In the genomic region with DNA sequence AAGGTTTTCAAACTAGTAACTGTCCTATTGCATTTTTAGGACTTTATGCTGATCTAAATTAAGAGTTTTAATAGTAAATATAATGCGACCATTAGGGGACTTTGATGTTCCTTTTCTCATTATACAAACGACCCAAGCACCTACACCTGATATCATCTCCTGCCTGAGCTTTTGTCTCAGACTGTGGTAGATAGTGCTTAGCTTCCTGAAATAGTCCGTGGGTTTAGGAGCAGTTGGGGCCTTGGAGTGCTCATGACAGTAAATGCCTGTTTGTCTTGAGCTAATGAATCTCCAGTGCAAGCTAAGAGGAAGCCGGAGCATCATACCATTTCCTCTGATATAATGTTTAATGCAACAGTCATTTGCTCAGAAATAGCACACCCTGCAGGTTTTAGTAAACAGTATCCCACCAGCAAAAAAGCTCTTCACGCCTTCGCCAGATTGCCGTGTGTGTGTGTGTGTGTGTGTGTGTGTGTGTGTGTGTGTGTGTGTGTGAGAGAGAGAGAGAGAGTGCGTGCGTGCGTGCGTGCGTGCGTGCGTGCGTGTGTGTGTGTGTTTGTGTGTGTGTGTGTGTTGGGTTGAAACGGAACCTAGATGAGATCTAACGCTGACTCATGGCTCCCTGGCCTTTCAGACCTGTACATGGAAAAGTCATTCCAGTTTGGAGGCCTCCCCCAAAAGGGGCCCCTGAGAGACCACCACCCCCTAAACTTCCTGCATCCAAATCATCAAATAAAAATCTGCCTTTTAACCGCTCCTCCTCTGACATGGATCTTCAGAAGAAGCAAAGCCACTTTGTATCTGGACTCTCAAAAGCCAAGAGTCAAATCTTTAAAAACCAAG, we compare ENCODE assay signal across 11 mouse cellular contexts. TPM values are rescaled to one million over a fixed set of nuclear protein-coding genes. Genes with fewer than 3 reads are reported as not detected.
DNase-seq lines count a peak whose midpoint lies in the region; ATAC-seq and TF ChIP-seq lines count a peak whose summit lies in the region.
"Had no signal": no experiment of that assay in that cellular context is flagged by ENCODE, and none has a peak within 500 bp of the region (broad histone marks: within the 10 kb centered on the region; RNA-seq: fewer than 3 reads in every experiment).

No protein-coding gene starts in this region.

- H3K9me3 ChIP-seq in hindbrain, postnatal 0 days (ENCODE audit: low read length), result no peaks in the 10 kb centered on the region
- H3K9me3 ChIP-seq in hindbrain, embryonic 10.5 days, result no peaks in the 10 kb centered on the region
- H3K9me3 ChIP-seq in stomach, postnatal 0 days (ENCODE audit: control insufficient read depth, low read length), result no peaks in the 10 kb centered on the region
- H3K9me3 ChIP-seq in forebrain, embryonic 16.5 days (ENCODE audit: control insufficient read depth, low read length), result no peaks in the 10 kb centered on the region
- H3K9me3 ChIP-seq: forebrain, embryonic 10.5 days; heart, embryonic 12.5 days had no signal

- H3K36me3 ChIP-seq in hindbrain, postnatal 0 days (ENCODE audit: insufficient read depth, low read length), result no peaks in the 10 kb centered on the region
- 0 out of 2 replicates have a peak, but pooled peaks cover 2% of the 10 kb centered on the region for H3K36me3 ChIP-seq in hindbrain, embryonic 10.5 days
- peaks cover 9% of the 10 kb centered on the region for H3K36me3 ChIP-seq in stomach, postnatal 0 days (ENCODE audit: control insufficient read depth, insufficient read depth, low read length)
- no peaks in the 10 kb centered on the region for H3K36me3 ChIP-seq in forebrain, embryonic 16.5 days (ENCODE audit: control insufficient read depth, insufficient read depth)
- H3K36me3 ChIP-seq: forebrain, embryonic 10.5 days had no signal

- H3K4me3 ChIP-seq in hindbrain, postnatal 0 days (ENCODE audit: low read length), result no peak overlapping the region
- H3K4me3 ChIP-seq in hindbrain, embryonic 10.5 days, result no peak overlapping the region
- no peak overlapping the region for H3K4me3 ChIP-seq in stomach, postnatal 0 days (ENCODE audit: low read depth, low read length)
- no peak overlapping the region for H3K4me3 ChIP-seq in forebrain, embryonic 16.5 days (replicated peaks; ENCODE audit: low read length)
- H3K4me3 ChIP-seq: forebrain, embryonic 10.5 days; heart, embryonic 12.5 days had no signal

- H3K9ac ChIP-seq in hindbrain, postnatal 0 days (replicated peaks; ENCODE audit: low read length), result no peak overlapping the region
- no peak overlapping the region for H3K9ac ChIP-seq in stomach, postnatal 0 days (ENCODE audit: low read length)
- H3K9ac ChIP-seq in forebrain, embryonic 16.5 days (replicated peaks; ENCODE audit: low read depth, low read length), result no peak overlapping the region
- H3K9ac ChIP-seq: heart, embryonic 12.5 days; lung, embryonic 14.5 days had no signal

- no peak overlapping the region for H3K4me2 ChIP-seq in hindbrain, postnatal 0 days (ENCODE audit: low read depth, low read length)
- H3K4me2 ChIP-seq in stomach, postnatal 0 days (replicated peaks; ENCODE audit: low read depth), result no peak overlapping the region
- H3K4me2 ChIP-seq in forebrain, embryonic 16.5 days (ENCODE audit: low read length), result no peak overlapping the region
- H3K4me2 ChIP-seq: heart, embryonic 12.5 days; lung, embryonic 14.5 days had no signal

- no peaks in the 10 kb centered on the region for H3K4me1 ChIP-seq in hindbrain, postnatal 0 days (ENCODE audit: insufficient read depth, low read length)
- 0 out of 2 replicates have a peak, but pooled peaks cover 4% of the 10 kb centered on the region for H3K4me1 ChIP-seq in hindbrain, embryonic 10.5 days (replicated peaks)
- no peaks in the 10 kb centered on the region for H3K4me1 ChIP-seq in stomach, postnatal 0 days (replicated peaks; ENCODE audit: control insufficient read depth, insufficient read depth)
- no peaks in the 10 kb centered on the region for H3K4me1 ChIP-seq in forebrain, embryonic 16.5 days (replicated peaks; ENCODE audit: control insufficient read depth, insufficient read depth, low read length)
- H3K4me1 ChIP-seq: heart, embryonic 12.5 days had no signal

- no peaks in the 10 kb centered on the region for H3K27me3 ChIP-seq in hindbrain, postnatal 0 days (ENCODE audit: insufficient read depth, low read length)
- H3K27me3 ChIP-seq in hindbrain, embryonic 10.5 days (ENCODE audit: insufficient read depth, poor library complexity, severe bottlenecking), result no peaks in the 10 kb centered on the region
- no peaks in the 10 kb centered on the region for H3K27me3 ChIP-seq in stomach, postnatal 0 days (ENCODE audit: control insufficient read depth, insufficient read depth, low read length)
- no peaks in the 10 kb centered on the region for H3K27me3 ChIP-seq in forebrain, embryonic 16.5 days (replicated peaks; ENCODE audit: control insufficient read depth, insufficient read depth, low read length)
- H3K27me3 ChIP-seq: heart, embryonic 12.5 days had no signal

- no peak overlapping the region for H3K27ac ChIP-seq in hindbrain, postnatal 0 days
- no peak overlapping the region for H3K27ac ChIP-seq in hindbrain, embryonic 10.5 days
- no peak overlapping the region for H3K27ac ChIP-seq in stomach, postnatal 0 days (replicated peaks)
- no peak overlapping the region for H3K27ac ChIP-seq in forebrain, embryonic 16.5 days (ENCODE audit: low read length)
- H3K27ac ChIP-seq: forebrain, embryonic 10.5 days had no signal

- WGBS in hindbrain, postnatal 0 days, result 85% methylated on average over 18 of the region's 18 CpGs
- 83% methylated on average over 18 of the region's 18 CpGs for WGBS in hindbrain, embryonic 10.5 days
- WGBS in stomach, postnatal 0 days, result 84% methylated on average over 18 of the region's 18 CpGs
- WGBS in forebrain, embryonic 16.5 days, result 85% methylated on average over 12 of the region's 18 CpGs

- ATAC-seq in hindbrain, postnatal 0 days, result no peak
- no peak for ATAC-seq in stomach, postnatal 0 days (ENCODE audit: low FRiP score, low TSS enrichment)
- no peak for ATAC-seq in forebrain, embryonic 16.5 days

- intact Hi-C loops in heart, postnatal 25 days (cut with DNase I), result no loop called here

- TF ChIP-seq CTCF in hindbrain, postnatal 0 days (IDR thresholded peaks at IDR 0.05; ENCODE audit: low read depth), result peak; percentile 37; the same call in 1 of the 2 replicates
- peak; percentile 28; the same call in 1 of the 2 replicates for TF ChIP-seq CTCF in stomach, postnatal 0 days (IDR thresholded peaks at IDR 0.05; ENCODE audit: low read depth)

- TF ChIP-seq EP300 in stomach, postnatal 0 days (optimal IDR thresholded peaks at IDR 0.05), result no peak

- DNase-seq in hindbrain, postnatal 0 days (ENCODE audit: low spot score), result peak; percentile 41
- DNase-seq in hindbrain, embryonic 10.5 days (ENCODE audit: low spot score), result no peak
- peak; percentile 6 for DNase-seq in thymus, postnatal 14 days
- DNase-seq in thymus, adult 18-20 months, result no peak
- DNase-seq in induced T-regulatory cell, adult 2 months (ENCODE audit: low read depth), result peak; percentile 45
- no peak for DNase-seq in stomach, postnatal 0 days (ENCODE audit: low spot score)
- no peak for DNase-seq in heart, postnatal 25 days (ENCODE audit: low spot score)
- DNase-seq: lung, embryonic 14.5 days had no signal

RNA-seq across cellular contexts. Expression of a gene that starts 38.8 kb away (rescaled TPM):
- 388 and 391 TPM in 2 replicates for total RNA-seq in hindbrain, postnatal 0 days (2014; rRNA removed)
- polyA plus RNA-seq in hindbrain, postnatal 0 days (2015; fragmentation: Nextera tagmentation; extraction: Ambion mirVana), result 638 and 648 TPM in 2 replicates
- 978 and 1,090 TPM in 2 replicates for polyA plus RNA-seq in hindbrain, embryonic 10.5 days (2016; fragmentation: Nextera tagmentation; extraction: Ambion mirVana)
- polyA plus RNA-seq in stomach, postnatal 0 days (2015; fragmentation: Nextera tagmentation; extraction: Ambion mirVana), result 1,183 and 1,198 TPM in 2 replicates
- 100 to 1,000 TPM; 442 to 500 TPM for total RNA-seq in heart, postnatal 25 days (2021)
- 654 and 744 TPM in 2 replicates for polyA plus RNA-seq in forebrain, embryonic 16.5 days (2015; fragmentation: Nextera tagmentation; extraction: Ambion mirVana)

Comparison
In these comparisons a context has a peak if more than half of its experiments do, and no peak if none do; other contexts are left out.
1. DNase-seq: peak in hindbrain, postnatal 0 days (single experiment), thymus, postnatal 14 days (single experiment) and induced T-regulatory cell, adult 2 months (single experiment); none in hindbrain, embryonic 10.5 days (single experiment), thymus, adult 18-20 months (0 of 2), stomach, postnatal 0 days (single experiment) and heart, postnatal 25 days (single experiment).